Mouse (Mus musculus) left cerebral cortex, postnatal 14 days (tissue): ENCODE results near the gene Rhbdl3. TPM values are rescaled to one million over a fixed set of nuclear protein-coding genes. Genes with fewer than 3 reads are reported as not detected.
"Not testable (repeated sequence)": the region's sequence is repeated elsewhere in the genome, so short reads cannot be mapped to it uniquely, and the experiment has no call there.

ENCODE experiments used
- DNase-seq, 2 experiments: peaks; one replicate each; pipeline ENCODE4 v3.0.0; 2021 to 2022; ENCODE audit warnings: low spot score in 2 of 2, mixed read lengths in 1 of 2
- intact Hi-C: fragments of 180-260 bp; cut with DNase I; formaldehyde crosslinking; loops from one replicate; pipeline ENCODE4 v1.15.1; 2025
- total RNA-seq, 2 experiments: library from RNA; stranded (reverse); gene quantifications; 2 replicates each; pipeline ENCODE4 v1.2.3; 2021

The Rhbdl3 gene
- total RNA-seq, 2 experiments from 2014 or later = 30.3 to 31.9 TPM

GRCm38 (mm10) chr11:80378452-80379068 is 77.8 kb downstream of the Rhbdl3 start:
- intact Hi-C loops, DNase-seq: not testable (repeated sequence)

GRCm38 (mm10) chr11:80379184-80379583 is 78.5 kb downstream of the Rhbdl3 start:
- DNase-seq, intact Hi-C loops: not testable (repeated sequence)

DNA sequence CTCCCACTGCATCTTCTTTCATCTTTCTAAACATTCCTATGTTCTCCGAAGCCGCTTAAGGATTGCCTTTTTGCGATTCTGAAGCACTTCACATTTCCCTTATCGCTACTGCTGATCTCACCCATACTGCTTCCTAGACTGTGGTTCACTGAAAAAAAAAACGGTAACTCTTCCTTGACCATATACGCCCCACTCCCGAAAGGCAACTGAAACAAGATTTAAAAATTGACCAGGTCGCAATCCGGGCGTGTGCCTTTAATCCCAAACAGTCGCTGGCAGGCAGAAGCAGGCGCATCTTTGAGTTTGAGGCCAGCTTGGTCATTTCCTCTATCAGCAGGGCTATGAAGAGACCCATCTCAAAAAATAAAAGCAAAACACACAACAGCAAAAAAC is 81.9 kb downstream of the Rhbdl3 start:
- intact Hi-C loops = no loop called here
- DNase-seq = peak; percentile 22 to 26

GRCm38 (mm10) chr11:80383019-80383625 is 82.4 kb downstream of the Rhbdl3 start, which contains the start of gene Zfp207:
TSS of gene Zfp207 (plus strand) at chr11:80383279.
- peak; percentile 98 to 99 for DNase-seq
- intact Hi-C loops = no loop called here

- no peak for DNase-seq
- intact Hi-C loops = no loop called here
Observed at GRCm38 (mm10) chr11:80383626-80384046, 82.9 kb downstream of the Rhbdl3 start.

GRCm38 (mm10) chr11:80384461-80384860 is 83.7 kb downstream of the Rhbdl3 start:
- intact Hi-C loops = no loop called here
- DNase-seq = no peak

DNA sequence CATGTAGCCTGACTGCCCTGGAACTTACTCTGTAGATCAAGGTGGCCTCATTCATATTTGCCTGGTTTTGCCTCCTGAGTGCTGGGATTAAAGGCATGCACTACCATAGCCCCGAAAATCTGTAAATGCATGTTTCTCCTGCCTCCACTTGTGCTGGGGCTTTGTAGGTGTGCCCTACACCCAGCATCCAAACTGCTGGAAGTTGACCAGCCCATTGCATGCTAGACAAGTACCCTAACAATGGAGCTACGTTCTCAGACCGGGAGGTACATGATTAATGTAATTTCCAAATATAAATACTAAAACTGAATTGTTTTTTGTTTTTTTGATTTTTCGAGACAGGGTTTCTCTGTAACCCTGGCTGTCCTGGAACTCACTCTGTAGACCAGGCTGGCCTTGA is 84.3 kb downstream of the Rhbdl3 start:
- no peak for DNase-seq
- intact Hi-C loops = no loop called here

DNA sequence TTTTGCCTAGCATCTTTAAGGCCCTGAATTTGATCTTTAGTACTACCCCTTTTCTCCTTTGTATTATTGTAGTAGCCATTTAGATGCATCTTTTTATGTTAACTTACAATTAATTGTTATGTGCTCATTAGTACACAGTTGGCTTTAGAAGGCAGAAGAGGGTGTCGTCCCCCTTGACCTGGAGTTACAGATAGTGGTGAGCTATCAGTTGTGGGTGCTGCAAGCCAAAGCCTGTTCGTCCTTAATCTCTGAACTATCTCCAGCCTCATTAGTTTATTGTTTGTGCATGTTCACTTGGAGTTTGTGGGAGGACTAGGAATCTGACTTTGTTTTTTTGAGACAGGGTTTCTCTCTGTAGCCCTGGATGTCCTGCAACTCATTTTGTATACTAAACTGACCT is 86.1 kb downstream of the Rhbdl3 start:
- intact Hi-C loops = no loop called here
- DNase-seq = no peak

DNA sequence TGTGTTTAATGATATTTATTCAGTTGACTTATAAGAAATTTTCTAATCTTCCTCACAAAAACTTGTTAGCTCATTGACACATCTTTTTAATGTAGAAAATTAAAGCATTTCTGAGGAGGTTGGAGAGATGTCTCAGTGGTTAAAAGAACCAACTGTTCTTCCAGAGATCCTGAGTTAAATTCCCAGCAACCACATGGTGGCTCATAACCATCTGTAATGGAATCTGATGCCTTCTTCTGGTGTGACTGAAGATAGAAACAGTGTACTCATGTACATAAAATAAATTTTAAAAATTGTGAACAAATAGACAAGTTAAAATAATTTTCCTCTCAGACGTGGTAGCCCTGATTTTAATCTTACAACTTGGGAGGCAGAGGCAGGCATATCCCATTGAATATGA is 89.2 kb downstream of the Rhbdl3 start:
- DNase-seq = no peak
- intact Hi-C loops = no loop called here

DNA sequence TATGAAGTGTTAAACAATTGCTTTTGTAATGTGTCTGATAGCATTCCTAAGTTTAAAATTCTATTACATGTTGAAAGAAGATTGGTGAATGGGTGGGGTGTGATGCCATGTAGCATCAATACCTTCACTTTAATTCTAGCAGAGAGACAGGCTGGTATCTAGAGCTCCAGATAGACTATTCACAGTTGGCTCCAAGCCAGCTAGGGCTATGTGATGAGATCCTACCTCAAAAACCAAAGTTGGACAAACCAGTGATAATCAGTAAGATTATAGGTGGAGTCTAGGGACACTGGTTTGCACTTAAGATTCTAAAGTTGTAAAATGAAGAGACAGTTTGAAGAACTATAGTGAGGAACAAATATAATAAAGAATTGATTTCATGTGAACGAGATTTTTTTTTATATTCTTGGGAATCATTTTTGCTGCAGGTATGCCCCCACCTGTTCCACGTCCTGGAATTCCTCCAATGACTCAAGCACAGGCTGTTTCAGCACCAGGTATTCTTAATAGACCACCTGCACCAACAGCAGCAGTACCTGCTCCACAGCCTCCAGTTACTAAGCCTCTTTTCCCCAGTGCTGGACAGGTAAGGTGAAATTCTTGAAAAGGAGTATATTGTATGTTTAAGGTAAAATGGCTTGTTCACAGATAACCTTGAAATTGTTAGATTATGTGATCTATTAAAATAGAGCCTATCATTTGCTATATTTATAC is 90.9 kb downstream of the Rhbdl3 start:
- DNase-seq = no peak
- intact Hi-C loops = no loop called here

DNA sequence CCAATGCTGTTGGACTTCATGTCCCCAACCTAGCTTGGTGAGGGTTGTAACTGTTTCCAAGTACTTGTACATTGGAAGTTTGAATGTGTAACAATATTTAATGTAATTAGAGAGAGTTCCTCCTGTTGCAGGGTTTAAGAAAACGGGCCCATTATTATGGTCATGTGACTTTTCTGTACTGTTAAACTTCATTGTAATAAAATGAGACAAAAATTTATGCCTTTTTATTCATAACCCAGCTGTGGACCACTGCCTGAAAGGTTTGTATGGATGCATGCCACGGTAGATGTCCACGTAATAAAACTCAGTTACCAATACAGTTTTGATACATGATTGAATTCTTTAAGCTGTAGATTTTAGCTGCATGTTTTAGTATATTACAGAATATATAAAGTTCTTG is 95.2 kb downstream of the Rhbdl3 start:
- intact Hi-C loops = no loop called here
- no peak for DNase-seq

GRCm38 (mm10) chr11:80396617-80397016 is 95.9 kb downstream of the Rhbdl3 start:
- no peak for DNase-seq
- intact Hi-C loops = no loop called here

Other genes starting within 250 kb of the Rhbdl3 start
- 10 to 100 TPM; 13.6 to 14.1 TPM for gene Crlf3, start 219.9 kb upstream of the Rhbdl3 start, total RNA-seq
- 1 to 10 TPM; 3.0 to 3.9 TPM for gene Atad5, start 211.5 kb upstream of the Rhbdl3 start, total RNA-seq
- gene Tefm, start 158.7 kb upstream of the Rhbdl3 start, total RNA-seq = 10 to 100 TPM in 1 of 2 experiments, 1 to 10 TPM in 1; 8.8 to 11.1 TPM
- 10 to 100 TPM in 1 of 2 experiments, 1 to 10 TPM in 1; 8.3 to 10.2 TPM for gene Adap2, start 146.8 kb upstream of the Rhbdl3 start, total RNA-seq
- 1 to 10 TPM; 2.9 to 4.3 TPM for gene Rnf135, start 117.1 kb upstream of the Rhbdl3 start, total RNA-seq
- 10 to 100 TPM; 69.9 to 72.3 TPM for gene Rhot1, start 91.9 kb upstream of the Rhbdl3 start, total RNA-seq
- 10 to 100 TPM; 48.4 to 50.3 TPM for gene 5730455P16Rik, start 77.1 kb downstream of the Rhbdl3 start, total RNA-seq
- gene Zfp207, start 82.4 kb downstream of the Rhbdl3 start, total RNA-seq = 100 to 1,000 TPM; 140 to 143 TPM
- gene Psmd11, start 127.7 kb downstream of the Rhbdl3 start, total RNA-seq = 100 to 1,000 TPM in 1 of 2 experiments, 10 to 100 TPM in 1; 99.3 to 100 TPM
- gene Cdk5r1, start 176.1 kb downstream of the Rhbdl3 start, total RNA-seq = 100 to 1,000 TPM; 359 to 367 TPM